9 mouse cellular contexts compared by ENCODE assay signal in the genomic region with DNA sequence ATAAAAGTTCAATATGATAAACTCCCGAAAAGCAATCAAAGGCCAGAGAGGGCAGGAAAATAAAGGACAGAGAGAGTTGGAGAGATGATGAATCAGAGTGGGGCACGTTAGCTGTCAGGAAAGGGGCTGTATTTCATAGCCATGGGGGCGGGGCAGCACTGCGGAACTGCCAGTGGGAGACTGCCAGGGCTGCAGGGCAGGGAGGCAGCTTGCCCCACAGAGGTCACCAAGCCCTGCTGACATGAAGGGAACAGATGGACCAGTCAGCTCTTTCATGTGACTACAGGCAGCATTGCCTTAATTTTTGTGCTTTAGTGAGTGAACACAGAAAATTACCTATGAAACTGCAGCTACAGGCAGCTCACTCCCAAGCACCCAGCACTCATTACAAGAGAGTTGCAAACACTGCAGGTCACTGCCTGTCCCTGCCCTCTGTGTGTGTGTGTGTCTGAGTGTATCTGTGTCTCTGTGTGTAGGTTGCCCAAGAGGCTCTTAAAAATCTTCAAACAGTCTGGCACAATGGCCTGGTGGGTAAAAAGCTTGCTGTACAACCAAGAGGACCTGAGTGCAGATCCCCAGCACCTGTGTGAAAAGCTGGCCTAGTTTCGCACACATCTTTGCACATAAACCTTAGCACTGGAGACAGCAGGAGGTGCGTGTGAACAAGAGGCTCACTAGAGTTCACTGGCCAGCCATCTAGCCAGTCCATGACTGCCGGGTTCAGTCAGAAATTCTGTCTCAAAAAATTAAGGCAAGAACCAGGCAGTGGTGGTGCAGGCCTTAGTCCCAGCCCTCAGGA.
A peak's percentile ranks its signal among the peaks of the same experiment; 100 is the strongest.
DNase-seq lines count a peak whose midpoint lies in the region; ATAC-seq lines count a peak whose summit lies in the region.
"Had no signal": no experiment of that assay in that cellular context is flagged by ENCODE, and none has a peak within 500 bp of the region (broad histone marks: within the 10 kb centered on the region; RNA-seq: fewer than 3 reads in every experiment).

No protein-coding gene starts in this region.

- no peak overlapping the region for H3K4me3 ChIP-seq in limb, embryonic 12.5 days (replicated peaks)

- 0 out of 2 replicates have a peak overlapping the region, but pooled peaks have one; percentile 8 for H3K9ac ChIP-seq in limb, embryonic 12.5 days (replicated peaks)
- H3K9ac ChIP-seq: liver, embryonic 14.5 days had no signal

- H3K4me2 ChIP-seq in limb, embryonic 12.5 days: no peak overlapping the region

- no peaks in the 10 kb centered on the region for H3K27me3 ChIP-seq in limb, embryonic 12.5 days

- peak; percentile 29 for DNase-seq in heart, postnatal 4 days
- no peak for DNase-seq in heart, postnatal 14 days
- peak; percentile 85 for DNase-seq in adrenal gland, adult 8-10 months
- DNase-seq in gastrocnemius, adult 8-10 months (ENCODE audit: low spot score in 2 of 2): peak; percentile 28 to 57
- DNase-seq in right cerebral cortex, postnatal 4 days: no peak
- DNase-seq in spleen, postnatal 10 days (ENCODE audit: low spot score in 2 of 2): no peak
- DNase-seq in lung, postnatal 25 days (ENCODE audit: low spot score): no peak

- peak overlapping the region; percentile 29; the same call in 1 of the 2 replicates for H3K27ac ChIP-seq in limb, embryonic 12.5 days
- H3K27ac ChIP-seq: liver, embryonic 14.5 days had no signal

- intact Hi-C loops in heart, postnatal 14 days (cut with DNase I): no loop called here

- H3K9me3 ChIP-seq in limb, embryonic 12.5 days: no peaks in the 10 kb centered on the region

- no peaks in the 10 kb centered on the region for H3K36me3 ChIP-seq in limb, embryonic 12.5 days

- no peak for ATAC-seq in limb, embryonic 12.5 days (ENCODE audit: insufficient number of reproducible peaks, insufficient read depth, low FRiP score, low TSS enrichment, low read depth)

- H3K4me1 ChIP-seq in limb, embryonic 12.5 days (replicated peaks): peaks cover 12% of the 10 kb centered on the region

- WGBS in limb, embryonic 12.5 days: 38% methylated on average over 7 of the region's 7 CpGs

Comparison
In these comparisons a context has a peak if more than half of its experiments do, and no peak if none do; other contexts are left out.
1. DNase-seq: peak in heart, postnatal 4 days (single experiment), adrenal gland, adult 8-10 months (single experiment) and gastrocnemius, adult 8-10 months (2 of 2); none in heart, postnatal 14 days (0 of 2), right cerebral cortex, postnatal 4 days (single experiment), spleen, postnatal 10 days (0 of 2) and lung, postnatal 25 days (single experiment).